Mouse (Mus musculus) brown adipose tissue, adult 24 weeks (tissue): ENCODE results near the gene Olfr1477. TPM values are rescaled to one million over a fixed set of nuclear protein-coding genes. Genes with fewer than 3 reads are reported as not detected.
"Not testable (repeated sequence)": the region's sequence is repeated elsewhere in the genome, so short reads cannot be mapped to it uniquely, and the experiment has no call there.

Experiments used
- H3K27ac ChIP-seq: fragments of 200-500 bp; replicated peaks from 2 replicates; pipeline ENCODE4 v1.5.1; 2012; ENCODE audit warnings: low read depth, mild to moderate bottlenecking, low read length
- H3K4me1 ChIP-seq: fragments of 200-500 bp; 2 replicates; pipeline ENCODE4 v1.6.1; 2012; ENCODE audit warnings: low read length, mixed read lengths; ENCODE audit not compliant: control insufficient read depth, insufficient read depth, insufficient read length
- H3K4me3 ChIP-seq: fragments of 200-500 bp; 2 replicates; pipeline ENCODE4 v1.5.1; 2012; ENCODE audit warnings: low read depth, mild to moderate bottlenecking, low read length, moderate library complexity; ENCODE audit not compliant: insufficient read depth
- polyA plus RNA-seq: library from polyadenylated mRNA; stranded (reverse); fragments of >200 nt; gene quantifications from 2 replicates; pipeline ENCODE4 v1.2.4, GENCODE M21; 2012; ENCODE audit not compliant: missing spikeins, insufficient read depth, insufficient read length

Olfr1477 gene
- not detected in 2 replicates for polyA plus RNA-seq

DNA sequence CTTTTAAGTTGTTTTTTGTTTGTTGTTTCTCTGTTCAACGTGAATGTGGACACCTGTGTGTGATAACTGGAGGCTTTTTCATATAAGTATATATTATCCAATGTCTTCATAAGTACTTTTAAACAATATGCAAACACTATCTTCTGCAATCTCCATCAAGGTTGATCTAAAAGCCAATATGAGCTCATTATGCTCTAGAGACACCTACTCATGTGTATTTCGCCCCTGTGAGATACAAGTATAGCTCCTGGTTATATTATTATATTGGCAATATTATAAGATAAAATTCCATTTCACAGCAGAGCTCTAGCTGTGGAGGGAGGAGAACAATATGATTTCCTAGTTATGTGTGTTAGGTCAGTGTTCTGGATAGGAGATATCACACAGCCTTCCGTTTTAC is at the start of gene Olfr1477:
Gene Olfr1477, plus strand, starts transcription at position 301 of the 400 bp plus-strand sequence.
- H3K4me3 ChIP-seq, result no peak within 1 kb of the TSS
- H3K4me1 ChIP-seq, result no peaks in the 10 kb centered on the region
- no peak within 1 kb of the TSS for H3K27ac ChIP-seq

DNA sequence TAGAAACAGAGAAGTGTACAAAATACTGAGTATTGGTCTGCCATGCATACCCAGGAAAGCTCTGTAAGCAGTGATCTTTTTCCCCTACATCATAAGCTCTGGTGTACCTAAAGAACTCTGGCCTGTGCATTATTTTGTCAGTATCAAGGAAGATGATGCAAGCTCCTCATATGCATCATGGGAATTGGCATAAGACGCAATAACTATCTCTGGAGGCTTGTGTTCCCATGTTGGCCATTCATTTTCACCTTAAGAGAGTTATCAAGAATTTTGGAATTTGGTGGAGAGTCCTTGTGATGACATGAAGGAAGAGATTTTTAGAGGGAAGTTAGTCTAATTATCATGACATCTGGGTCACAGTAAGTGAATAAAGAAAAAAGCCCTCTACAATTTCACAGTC is 44.4 kb upstream of the Olfr1477 start, which contains the start of gene Olfr1472:
Gene Olfr1472, minus strand, starts transcription at position 101 of the 400 bp plus-strand sequence.
- Histone ChIP-seq H3K27ac (no peak within 1 kb of the TSS), H3K4me1 (no peaks in the 10 kb centered on the region), H3K4me3 (no peak within 1 kb of the TSS)

DNA sequence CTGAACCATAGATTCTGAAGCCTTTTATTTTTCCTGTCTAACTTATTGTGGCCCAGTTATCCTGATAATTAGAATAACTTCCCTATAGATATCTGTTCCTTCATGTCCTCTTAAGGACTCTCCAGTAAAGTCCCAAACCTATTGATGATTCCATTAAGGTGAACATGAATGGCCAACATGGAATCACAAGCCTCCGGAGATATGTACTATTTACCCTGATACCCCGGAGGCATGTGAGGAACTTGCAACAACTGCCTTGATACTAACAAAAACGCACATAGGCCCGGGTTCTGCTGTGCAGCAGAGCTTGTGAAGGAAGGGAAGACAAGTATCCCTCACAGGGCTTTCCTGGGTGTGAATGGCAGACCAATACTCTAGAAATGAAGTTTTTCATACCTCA is 31.1 kb upstream of the Olfr1477 start, which contains the start of gene Olfr1474:
Gene Olfr1474, plus strand, starts transcription at position 301 of the 400 bp plus-strand sequence.
- H3K4me3 ChIP-seq, H3K4me1 ChIP-seq, H3K27ac ChIP-seq: not testable (repeated sequence)

DNA sequence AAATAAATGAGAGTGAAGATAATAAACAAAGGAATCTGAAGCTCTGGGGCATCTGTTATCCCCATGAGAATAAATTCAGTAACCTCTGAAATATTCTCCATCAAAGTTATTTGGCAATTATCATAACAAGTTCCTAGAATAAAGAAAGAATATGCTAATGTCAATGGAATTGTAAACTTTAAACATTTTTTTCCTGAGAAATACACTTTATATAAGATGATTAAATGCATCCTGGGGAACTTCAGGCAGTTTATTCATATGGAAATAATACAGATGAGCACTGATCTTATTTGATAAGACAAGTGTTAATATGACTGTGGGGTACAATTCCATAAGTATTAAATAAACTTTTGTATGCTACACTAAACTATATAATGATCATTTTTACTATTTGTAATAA is 20.2 kb upstream of the Olfr1477 start, which contains the start of gene Olfr1475:
Gene Olfr1475, minus strand, starts transcription at position 101 of the 400 bp plus-strand sequence.
- Histone ChIP-seq H3K27ac (no peak within 1 kb of the TSS), H3K4me1 (no peaks in the 10 kb centered on the region), H3K4me3 (no peak within 1 kb of the TSS)

DNA sequence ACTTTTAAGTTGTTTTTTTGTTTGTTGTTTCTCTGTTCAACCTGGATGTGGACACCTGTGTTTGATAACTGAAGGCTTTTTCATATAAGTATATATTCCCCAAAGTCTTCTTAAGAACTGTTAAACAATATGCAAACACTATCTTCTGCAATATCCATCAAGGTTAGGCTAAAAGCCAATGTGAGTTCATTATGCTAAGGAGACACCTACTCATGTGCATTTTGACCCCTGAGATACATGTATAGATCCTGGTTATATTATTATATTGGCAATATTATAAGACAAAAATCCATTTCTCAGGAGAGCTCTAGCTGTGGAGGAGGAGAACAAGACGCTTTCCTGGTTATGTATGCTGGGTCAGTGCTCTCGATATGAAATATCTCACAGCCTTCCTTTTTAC is 27.3 kb downstream of the Olfr1477 start, which contains the start of gene Olfr1480:
Gene Olfr1480, plus strand, starts transcription at position 301 of the 400 bp plus-strand sequence.
- Histone ChIP-seq H3K27ac (no peak within 1 kb of the TSS), H3K4me1 (no peaks in the 10 kb centered on the region), H3K4me3 (no peak within 1 kb of the TSS)

Other genes starting within 250 kb of the Olfr1477 start
- gene Olfr1465, start 185.0 kb upstream of the Olfr1477 start, polyA plus RNA-seq, result not detected in 2 replicates
- gene Olfr1466, start 161.7 kb upstream of the Olfr1477 start, polyA plus RNA-seq, result not detected in 2 replicates
- not detected in 2 replicates for gene Olfr1467, start 138.3 kb upstream of the Olfr1477 start, polyA plus RNA-seq
- gene Olfr1469, start 92.7 kb upstream of the Olfr1477 start, polyA plus RNA-seq, result not detected in 2 replicates
- not detected in 2 replicates for gene Olfr1471, start 57.1 kb upstream of the Olfr1477 start, polyA plus RNA-seq
- gene Olfr1472, start 44.5 kb upstream of the Olfr1477 start, polyA plus RNA-seq, result not detected in 2 replicates
- not detected in 2 replicates for gene Olfr1474, start 31.0 kb upstream of the Olfr1477 start, polyA plus RNA-seq
- not detected in 2 replicates for gene Olfr1475, start 20.4 kb upstream of the Olfr1477 start, polyA plus RNA-seq
- not detected in 2 replicates for gene Olfr1480, start 27.4 kb downstream of the Olfr1477 start, polyA plus RNA-seq
- not detected in 2 replicates for gene Olfr1484, start 83.0 kb downstream of the Olfr1477 start, polyA plus RNA-seq
- not detected in 2 replicates for gene Olfr1487, start 116.8 kb downstream of the Olfr1477 start, polyA plus RNA-seq
- 0.08 TPM in 1 of 2 replicates, not detected in the other for gene Olfr1489, start 131.1 kb downstream of the Olfr1477 start, polyA plus RNA-seq
- not detected in 2 replicates for gene Olfr1490, start 150.5 kb downstream of the Olfr1477 start, polyA plus RNA-seq
- not detected in 2 replicates for gene Olfr1491, start 196.7 kb downstream of the Olfr1477 start, polyA plus RNA-seq
- not detected in 2 replicates for gene Olfr1493-ps1, start 222.7 kb downstream of the Olfr1477 start, polyA plus RNA-seq
- not detected in 2 replicates for gene Olfr1494, start 239.2 kb downstream of the Olfr1477 start, polyA plus RNA-seq